Mouse (Mus musculus) heart, embryonic 14.5 days (tissue): ENCODE results near the gene Echs1. TPM values are rescaled to one million over a fixed set of nuclear protein-coding genes. Genes with fewer than 3 reads are reported as not detected.

ENCODE experiments used
- ATAC-seq: fragments of 200-750 bp; cut with Nextera tagmentation; 2 replicates; pipeline ENCODE4 v1.8.0; 2017; ENCODE audit warnings: low read depth, moderate TSS enrichment; ENCODE audit not compliant: insufficient number of reproducible peaks, insufficient read depth, low FRiP score
- H3K27ac ChIP-seq, 2 experiments: fragments of 200-500 bp in 1 of 2; fragments of 300-500 bp in 1 of 2; sonication (generic) in 1 of 2; replicated peaks in 1 of 2; 2 replicates each; pipeline ENCODE4 v1.5.1; 2012 to 2014; ENCODE audit warnings: low read depth in 2 of 2, low read length in 2 of 2, control low read depth in 1 of 2, mild to moderate bottlenecking in 1 of 2, mixed read lengths in 1 of 2; ENCODE audit not compliant: control insufficient read depth in 1 of 2, insufficient read depth in 1 of 2
- H3K27me3 ChIP-seq: fragments of 300-500 bp; sonication (generic); 2 replicates; pipeline ENCODE4 v1.6.1; 2014; ENCODE audit warnings: mild to moderate bottlenecking, low read length, control low read depth; ENCODE audit not compliant: control insufficient read depth, insufficient read depth
- H3K36me3 ChIP-seq: fragments of 300-500 bp; sonication (generic); 2 replicates; pipeline ENCODE4 v1.6.1; 2014; ENCODE audit warnings: mild to moderate bottlenecking, control low read depth, low read length, mixed read lengths; ENCODE audit not compliant: control insufficient read depth, insufficient read depth
- H3K4me1 ChIP-seq, 2 experiments: fragments of 200-500 bp in 1 of 2; fragments of 300-500 bp in 1 of 2; sonication (generic) in 1 of 2; 2 replicates each; pipeline ENCODE4 v1.6.1; 2012 to 2014; ENCODE audit warnings: low read length in 2 of 2, control low read depth in 1 of 2, mixed read lengths in 1 of 2; ENCODE audit not compliant: control insufficient read depth in 2 of 2, insufficient read depth in 2 of 2
- H3K4me2 ChIP-seq: fragments of 300-500 bp; sonication (generic); 2 replicates; pipeline ENCODE4 v1.6.1; 2014; ENCODE audit warnings: mild to moderate bottlenecking, low read length
- H3K4me3 ChIP-seq, 2 experiments: fragments of 200-500 bp in 1 of 2; fragments of 300-500 bp in 1 of 2; sonication (generic) in 1 of 2; 2 replicates each; pipeline ENCODE4 v1.5.1; 2012 to 2014; ENCODE audit warnings: low read length in 2 of 2, mild to moderate bottlenecking in 2 of 2, control low read depth in 1 of 2, low read depth in 1 of 2, moderate library complexity in 1 of 2; ENCODE audit not compliant: control insufficient read depth in 1 of 2, insufficient read depth in 1 of 2
- H3K9ac ChIP-seq: fragments of 300-500 bp; sonication (generic); 2 replicates; pipeline ENCODE4 v1.6.1; 2014; ENCODE audit warnings: mild to moderate bottlenecking, low read length
- H3K9me3 ChIP-seq: fragments of 300-500 bp; sonication (generic); 2 replicates; pipeline ENCODE4 v1.6.1; 2016; ENCODE audit warnings: low read length, control low read depth; ENCODE audit not compliant: control insufficient read depth
- WGBS: fragments of 180-500 bp; shearing (Covaris S2); extraction: QIAGEN DNeasy Blood & Tissue Kit; methylation state at CpG from one replicate; pipeline ENCODE4 v1.1.7; 2014; 5-methylcytosine and 5-hydroxymethylcytosine counted together
- polyA plus RNA-seq: library from polyadenylated mRNA; unstranded; fragments of >200 nt; fragmentation: Nextera tagmentation; extraction: Ambion mirVana; gene quantifications from 2 replicates; pipeline ENCODE4 v1.2.1, GENCODE M21; 2014

The Echs1 gene
- polyA plus RNA-seq, 1 experiment from 2014 or later, result 220 TPM

- H3K27me3 ChIP-seq, result peaks cover 47% of the 10 kb centered on the region
- WGBS, result 6% methylated on average over 5 of the region's 5 CpGs
- H3K4me2 ChIP-seq, result no peak overlapping the region
- peaks cover 0 to 4% of the 10 kb centered on the region in 2 experiments; a peak in 1 of 4 replicates for H3K4me1 ChIP-seq
- no peak for ATAC-seq
- H3K27ac ChIP-seq, result no peak overlapping the region
- no peaks in the 10 kb centered on the region for H3K36me3 ChIP-seq
- no peak overlapping the region for H3K9ac ChIP-seq
- H3K4me3 ChIP-seq, result no peak overlapping the region
- no peaks in the 10 kb centered on the region for H3K9me3 ChIP-seq
Observed at GRCm38 (mm10) chr7:140078711-140079110, 37.6 kb downstream of the Echs1 start.

- no peak overlapping the region for H3K4me2 ChIP-seq
- no peak for ATAC-seq
- peaks cover 47% of the 10 kb centered on the region for H3K27me3 ChIP-seq
- H3K9ac ChIP-seq, result no peak overlapping the region
- H3K36me3 ChIP-seq, result no peaks in the 10 kb centered on the region
- no peak overlapping the region for H3K4me3 ChIP-seq
- no peaks in the 10 kb centered on the region for H3K9me3 ChIP-seq
- 73% methylated on average over 6 of the region's 6 CpGs for WGBS
- H3K27ac ChIP-seq, result no peak overlapping the region
- peaks cover 0 to 4% of the 10 kb centered on the region in 2 experiments; a peak in 1 of 4 replicates for H3K4me1 ChIP-seq
Observed at GRCm38 (mm10) chr7:140077698-140078097, 38.6 kb downstream of the Echs1 start.

- ATAC-seq, result 0 out of 2 replicates have a peak, but pooled peaks have one; percentile 33
- no peaks in the 10 kb centered on the region for H3K9me3 ChIP-seq
- H3K4me1 ChIP-seq, result peaks cover 0 to 4% of the 10 kb centered on the region in 2 experiments; a peak in 1 of 4 replicates
- H3K27ac ChIP-seq, result no peak overlapping the region
- H3K4me3 ChIP-seq, result peak overlapping the region; percentile 35 to 37
- H3K27me3 ChIP-seq, result peaks cover 25% of the 10 kb centered on the region
- no peaks in the 10 kb centered on the region for H3K36me3 ChIP-seq
- 27% methylated on average over 39 of the region's 39 CpGs for WGBS
- peak overlapping the region; percentile 69 for H3K4me2 ChIP-seq
- H3K9ac ChIP-seq, result peak overlapping the region; percentile 57
Observed at GRCm38 (mm10) chr7:140070042-140070711, 46.1 kb downstream of the Echs1 start.

GRCm38 (mm10) chr7:140067397-140067796 is 48.9 kb downstream of the Echs1 start:
- ATAC-seq, result no peak
- H3K36me3 ChIP-seq, result no peaks in the 10 kb centered on the region
- H3K9me3 ChIP-seq, result no peaks in the 10 kb centered on the region
- WGBS, result 58% methylated on average over 6 of the region's 6 CpGs
- H3K9ac ChIP-seq, result no peak overlapping the region
- peaks cover 0 to 4% of the 10 kb centered on the region in 2 experiments; a peak in 1 of 4 replicates for H3K4me1 ChIP-seq
- no peak overlapping the region for H3K27ac ChIP-seq
- H3K27me3 ChIP-seq, result peaks cover 48% of the 10 kb centered on the region
- H3K4me3 ChIP-seq, result no peak overlapping the region
- no peak overlapping the region for H3K4me2 ChIP-seq

GRCm38 (mm10) chr7:140063092-140063491 is 53.2 kb downstream of the Echs1 start:
- Histone ChIP-seq H3K4me3 (no peak overlapping the region), H3K4me1 (peaks cover 5 to 6% of the 10 kb centered on the region in 2 experiments; a peak in 3 of 4 replicates), H3K4me2 (no peak overlapping the region), H3K9ac (no peak overlapping the region), H3K36me3 (no peaks in the 10 kb centered on the region), H3K27me3 (peaks cover 87% of the 10 kb centered on the region), H3K27ac (no peak overlapping the region), H3K9me3 (no peaks in the 10 kb centered on the region)
- no peak for ATAC-seq
- WGBS, result 24% methylated on average over 7 of the region's 7 CpGs

- peaks cover 95% of the 10 kb centered on the region for H3K27me3 ChIP-seq
- H3K9ac ChIP-seq, result no peak overlapping the region
- peaks cover 6 to 10% of the 10 kb centered on the region in 2 experiments; a peak in 3 of 4 replicates for H3K4me1 ChIP-seq
- H3K27ac ChIP-seq, result no peak overlapping the region
- H3K4me2 ChIP-seq, result no peak overlapping the region
- 15% methylated on average over 11 of the region's 11 CpGs for WGBS
- no peak overlapping the region for H3K4me3 ChIP-seq
- ATAC-seq, result no peak
- H3K9me3 ChIP-seq, result no peaks in the 10 kb centered on the region
- H3K36me3 ChIP-seq, result no peaks in the 10 kb centered on the region
Observed at GRCm38 (mm10) chr7:140062307-140062706, 54.0 kb downstream of the Echs1 start.

GRCm38 (mm10) chr7:140061832-140062130 is 54.5 kb downstream of the Echs1 start:
- 2% methylated on average over 6 of the region's 6 CpGs for WGBS
- no peak overlapping the region for H3K9ac ChIP-seq
- peaks cover 97% of the 10 kb centered on the region for H3K27me3 ChIP-seq
- no peak for ATAC-seq
- H3K9me3 ChIP-seq, result no peaks in the 10 kb centered on the region
- H3K27ac ChIP-seq, result no peak overlapping the region
- peak overlapping the region in 1 of 2 experiments; percentile 34; a peak in 1 of 4 replicates for H3K4me3 ChIP-seq
- H3K4me1 ChIP-seq, result peaks cover 6 to 10% of the 10 kb centered on the region in 2 experiments; a peak in 3 of 4 replicates
- no peaks in the 10 kb centered on the region for H3K36me3 ChIP-seq
- peak overlapping the region; percentile 67; the same call in 1 of the 2 replicates for H3K4me2 ChIP-seq
